Mouse (Mus musculus) stomach, postnatal 0 days (tissue): ENCODE measurements around the gene Tnik.

Source experiments
- CTCF ChIP-seq: IDR thresholded peaks from 2 replicates; pipeline ENCODE4 v1.5.1; 2016; ENCODE audit warnings: antibody characterized with exemption, low read depth, mild to moderate bottlenecking, moderate library complexity
- EP300 ChIP-seq: optimal IDR thresholded peaks from 2 replicates; pipeline ENCODE3; 2016; ENCODE audit warnings: antibody characterized with exemption

GRCm38 (mm10) chr3:28705522-28706137 lies 442.6 kb downstream of the Tnik start:
- no peak for TF ChIP-seq CTCF
- no peak for TF ChIP-seq EP300
